Mouse (Mus musculus): ENCODE results near the gene Olfr592.
"Not testable (repeated sequence)": the region's sequence is repeated elsewhere in the genome, so short reads cannot be mapped to it uniquely, and the experiment has no call there.

Olfr592 gene

DNA sequence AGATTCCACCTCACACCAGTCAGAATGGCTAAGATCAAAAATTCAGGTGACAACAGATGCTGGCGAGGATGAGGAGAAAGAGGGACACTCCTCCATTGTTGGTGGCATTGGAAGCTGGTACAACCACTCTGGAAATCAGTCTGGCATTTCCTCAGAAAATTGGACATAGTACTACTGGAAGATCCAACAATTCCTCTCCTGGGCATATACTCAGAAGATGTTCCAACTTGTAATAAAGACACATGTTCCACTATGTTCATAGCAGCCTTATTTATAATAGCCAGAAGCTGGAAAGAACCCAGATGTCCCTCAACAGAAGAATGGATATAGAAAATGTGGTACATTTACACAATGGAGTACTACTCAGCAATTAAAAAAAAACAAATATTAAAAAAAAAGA, at the start of gene Olfr592:
Gene Olfr592, plus strand, starts transcription at position 301 of the 400 bp plus-strand sequence.
- not testable (repeated sequence) for DNase-seq (ENCODE audit: low read depth)

DNA sequence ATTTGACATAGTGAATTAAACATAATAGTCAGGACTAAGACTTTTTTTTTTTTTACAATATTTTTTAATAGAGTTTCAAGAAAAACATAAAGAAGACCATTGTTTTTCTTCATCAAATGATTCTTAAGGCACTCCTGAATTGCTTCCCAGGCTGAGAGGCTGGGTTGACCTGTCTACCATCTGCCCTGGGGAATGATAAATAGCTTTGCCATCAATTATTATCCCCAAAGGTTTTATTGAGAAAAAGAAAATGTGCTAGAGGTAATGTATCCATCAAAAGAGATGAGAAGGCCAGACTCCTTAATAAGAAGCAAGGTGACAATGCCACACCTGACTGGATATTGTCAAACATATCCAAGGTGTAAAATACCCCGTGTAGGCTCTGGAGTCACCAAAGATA, 44.0 kb upstream of the Olfr592 start, which contains the start of gene Olfr588-ps1:
Gene Olfr588-ps1, plus strand, starts transcription at position 301 of the 400 bp plus-strand sequence.
- no peak for DNase-seq (ENCODE audit: low read depth)

DNA sequence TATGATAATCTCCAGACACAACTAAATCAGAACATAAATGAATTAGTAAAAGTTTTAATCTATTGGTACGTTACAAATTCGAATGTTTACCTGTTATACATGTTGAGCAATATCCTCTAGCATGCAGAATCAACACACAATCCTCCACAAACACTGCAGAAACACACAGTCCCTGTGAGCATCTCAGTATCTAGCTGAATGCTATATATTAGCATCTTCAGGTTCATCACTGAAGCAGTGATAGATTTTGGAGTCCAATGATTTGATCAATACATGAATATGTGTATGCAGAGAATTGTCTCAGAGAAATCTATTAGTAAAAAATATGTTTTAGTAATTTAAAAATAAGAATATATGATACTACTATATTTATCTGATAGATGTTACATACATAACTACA, 28.3 kb upstream of the Olfr592 start, which contains the start of gene Olfr589:
Gene Olfr589, minus strand, starts transcription at position 101 of the 400 bp plus-strand sequence.
- no peak for DNase-seq (ENCODE audit: low read depth)

DNA sequence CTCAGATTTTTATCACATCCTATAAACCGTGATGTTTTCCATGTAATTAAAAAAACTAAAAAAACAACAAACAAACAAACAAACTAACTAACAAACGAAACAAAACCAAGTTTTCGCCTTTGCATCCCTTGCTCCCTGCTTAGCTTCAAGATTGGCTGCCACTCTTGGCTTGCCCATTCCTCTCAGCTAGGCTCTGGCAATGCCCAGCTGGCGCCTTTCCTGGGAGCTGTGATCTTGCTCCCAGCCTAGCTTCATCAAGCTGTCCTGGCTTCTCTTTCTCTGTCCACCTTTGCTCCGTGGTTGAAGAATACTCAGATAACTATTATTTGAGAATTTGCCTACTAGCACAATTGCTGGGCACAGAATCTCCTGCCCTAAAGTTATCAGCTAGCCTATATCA, 14.9 kb upstream of the Olfr592 start:
- DNase-seq (ENCODE audit: low read depth), result no peak

DNA sequence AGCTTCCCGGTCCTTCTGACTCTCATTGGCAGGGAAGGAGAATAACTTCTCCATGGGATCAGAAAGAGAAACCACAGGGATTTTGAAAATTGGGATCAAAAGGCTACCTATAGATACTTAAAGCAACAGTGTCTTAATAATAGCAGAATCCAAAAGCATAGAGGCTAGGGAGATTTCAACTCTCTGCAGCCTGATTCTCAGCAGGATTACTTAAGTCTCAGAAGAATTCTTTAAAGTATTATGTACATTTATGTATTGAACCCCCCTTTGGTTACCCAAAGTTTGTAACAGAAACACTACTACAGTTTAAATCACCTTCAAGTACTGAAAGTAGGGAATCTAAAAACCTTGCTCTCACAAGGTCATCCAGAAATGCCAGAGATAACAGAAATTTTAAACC, 6.4 kb upstream of the Olfr592 start, which contains the start of gene Olfr591:
Gene Olfr591, minus strand, starts transcription at position 101 of the 400 bp plus-strand sequence.
- no peak for DNase-seq (ENCODE audit: low read depth)

DNA sequence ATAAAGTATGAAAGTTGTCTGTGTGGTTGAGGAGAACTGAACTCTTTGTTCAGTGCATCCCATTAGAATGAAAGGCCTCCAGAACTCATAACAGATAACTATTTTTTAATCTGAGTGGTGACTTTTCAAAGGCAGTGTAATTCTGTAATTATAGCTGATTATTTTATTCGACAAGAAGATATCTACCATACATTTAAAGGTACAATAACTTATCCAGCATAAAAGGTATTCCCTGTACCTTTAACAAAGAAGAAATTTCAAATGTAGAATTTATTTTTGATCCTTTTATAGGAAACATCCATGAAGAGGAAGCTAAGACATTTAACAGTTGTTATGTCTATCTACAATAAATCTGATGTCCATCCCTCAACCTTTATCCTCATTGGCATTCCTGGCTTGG, 27.0 kb downstream of the Olfr592 start, which contains the start of gene Olfr593:
Gene Olfr593, plus strand, starts transcription at position 301 of the 400 bp plus-strand sequence.
- no peak for DNase-seq (ENCODE audit: low read depth)

DNA sequence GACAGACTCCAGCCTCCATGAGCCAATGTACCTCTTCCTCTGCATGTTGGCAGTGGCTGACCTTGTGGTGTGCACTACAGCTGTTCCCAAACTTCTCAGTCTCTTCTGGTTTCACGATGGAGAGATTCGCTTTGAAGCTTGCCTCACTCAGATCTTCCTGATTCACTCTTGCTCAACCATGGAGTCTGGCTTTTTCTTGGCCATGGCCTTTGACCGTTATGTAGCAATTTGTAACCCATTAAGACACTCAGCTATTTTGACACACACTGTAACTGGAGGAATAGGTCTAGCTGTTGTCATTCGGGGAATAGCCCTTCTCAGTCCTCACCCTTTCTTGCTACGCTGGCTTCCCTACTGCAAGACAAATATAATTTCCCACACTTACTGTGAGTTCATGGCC, 27.4 kb downstream of the Olfr592 start:
- not testable (repeated sequence) for DNase-seq (ENCODE audit: low read depth)

DNA sequence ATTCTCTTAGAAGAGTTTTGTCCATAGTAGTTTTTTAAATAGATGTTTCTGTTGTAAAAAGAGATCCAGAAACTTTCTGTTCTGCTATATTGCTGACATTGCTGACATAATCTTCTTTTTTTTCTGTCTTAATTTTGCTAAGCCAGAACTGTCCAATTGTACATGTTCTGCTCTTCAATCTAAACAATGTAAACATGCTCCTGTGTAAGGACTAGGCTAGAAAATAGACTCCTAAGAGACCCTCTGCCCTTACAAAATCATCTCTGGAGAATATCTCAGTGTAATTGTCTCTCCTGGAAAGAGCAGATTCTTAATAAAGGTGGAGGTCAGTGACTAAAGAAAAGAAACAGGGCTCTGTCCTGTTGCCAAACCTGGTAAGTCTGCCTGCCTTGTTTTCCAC, 32.1 kb downstream of the Olfr592 start, which contains the start of gene Olfr594:
Gene Olfr594, plus strand, starts transcription at position 301 of the 400 bp plus-strand sequence.
- no peak for DNase-seq (ENCODE audit: low read depth)
